Mouse (Mus musculus): ENCODE data around the gene Pigx. TPM values are rescaled to one million over a fixed set of nuclear protein-coding genes. Genes with fewer than 3 reads are reported as not detected.

Pigx gene
- 88.9 and 95.6 TPM in 2 replicates for polyA plus RNA-seq (2015; fragmentation: Nextera tagmentation; extraction: Ambion mirVana)

DNA sequence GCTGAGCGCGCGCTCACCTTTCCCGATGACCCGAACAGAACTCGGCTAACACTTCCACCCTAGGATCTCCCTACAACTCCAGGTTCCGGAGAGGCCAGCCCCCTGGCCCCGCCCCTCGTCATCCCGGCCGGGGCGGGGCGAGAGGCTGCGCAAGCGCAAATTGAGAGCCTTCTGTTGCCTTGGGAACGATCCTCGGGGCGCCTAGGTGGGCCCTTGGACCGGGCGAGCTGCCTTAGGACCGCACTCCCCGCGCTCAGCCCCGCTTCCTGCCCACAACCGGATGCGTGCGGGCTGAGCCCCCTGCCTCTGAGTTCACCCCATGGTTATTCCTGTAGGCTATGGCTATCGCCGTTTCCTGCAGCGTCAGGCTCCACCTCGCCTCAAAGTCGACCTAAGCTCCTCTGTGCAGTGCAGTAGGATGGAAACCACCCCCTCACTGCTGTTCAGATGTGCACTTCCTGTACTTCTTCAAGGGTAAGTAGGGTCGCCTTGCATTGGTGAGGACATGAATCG is at the start of gene Pigx, which contains the start of gene Cep19:
Gene Pigx, minus strand, starts transcription at position 103 of the 513 bp plus-strand sequence.
Gene Cep19, plus strand, starts transcription at position 163 of the 513 bp plus-strand sequence.
- 0% methylated on average over 34 of the region's 34 CpGs for WGBS
- Histone ChIP-seq H3K27me3 (no peaks in the 10 kb centered on the region), H3K36me3 (peaks cover 16% of the 10 kb centered on the region; the same call in 1 of the 2 replicates), H3K27ac (peak within 1 kb of the TSS; percentile 83), H3K9me3 (no peaks in the 10 kb centered on the region), H3K9ac (peak within 1 kb of the TSS; percentile 75), H3K4me3 (peak within 1 kb of the TSS; percentile 70), H3K4me1 (peaks cover 18% of the 10 kb centered on the region), H3K4me2 (peak within 1 kb of the TSS; percentile 78)
- ATAC-seq (ENCODE audit: borderline replicate concordance, extremely low read depth, low FRiP score, low TSS enrichment): peak; percentile 95

DNA sequence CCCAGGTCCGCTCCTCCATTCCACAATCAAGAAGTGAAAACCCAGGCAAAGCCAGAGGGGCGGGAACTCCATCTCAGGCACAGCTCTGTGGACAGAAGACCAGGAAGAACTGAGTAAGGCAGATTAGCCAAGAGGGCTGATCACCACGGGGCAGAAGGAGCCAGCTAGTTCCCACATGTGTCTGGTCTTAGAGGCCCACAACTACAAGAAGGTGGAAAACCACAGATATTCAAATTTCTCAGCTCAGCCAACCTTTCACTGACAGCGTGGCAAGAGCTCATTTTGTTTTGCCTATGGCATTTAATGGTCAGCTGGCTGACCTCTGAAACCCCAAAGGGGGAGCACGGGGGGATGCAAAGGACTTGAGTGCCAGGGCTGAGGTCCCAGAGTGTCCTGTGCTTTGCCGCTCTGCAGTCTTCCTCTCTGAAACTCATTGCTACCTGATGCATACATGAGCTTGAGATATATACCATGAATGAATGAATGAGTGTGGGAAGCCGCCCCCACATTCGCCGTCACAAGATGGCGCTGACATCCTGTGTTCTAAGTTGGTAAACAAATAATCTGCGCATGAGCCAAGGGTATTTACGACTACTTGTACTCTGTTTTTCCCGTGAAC is 48.2 kb upstream of the Pigx start:
- no peaks in the 10 kb centered on the region for H3K9me3 ChIP-seq
- no peaks in the 10 kb centered on the region for H3K4me1 ChIP-seq
- ATAC-seq (ENCODE audit: borderline replicate concordance, extremely low read depth, low FRiP score, low TSS enrichment): no peak
- peaks cover 33% of the 10 kb centered on the region for H3K36me3 ChIP-seq
- no peak overlapping the region for H3K9ac ChIP-seq
- H3K27ac ChIP-seq: no peak overlapping the region
- no peak overlapping the region for H3K4me3 ChIP-seq
- H3K27me3 ChIP-seq: no peaks in the 10 kb centered on the region
- H3K4me2 ChIP-seq: 0 out of 2 replicates have a peak overlapping the region, but pooled peaks have one; percentile 26
- 67% methylated on average over 11 of the region's 13 CpGs for WGBS

DNA sequence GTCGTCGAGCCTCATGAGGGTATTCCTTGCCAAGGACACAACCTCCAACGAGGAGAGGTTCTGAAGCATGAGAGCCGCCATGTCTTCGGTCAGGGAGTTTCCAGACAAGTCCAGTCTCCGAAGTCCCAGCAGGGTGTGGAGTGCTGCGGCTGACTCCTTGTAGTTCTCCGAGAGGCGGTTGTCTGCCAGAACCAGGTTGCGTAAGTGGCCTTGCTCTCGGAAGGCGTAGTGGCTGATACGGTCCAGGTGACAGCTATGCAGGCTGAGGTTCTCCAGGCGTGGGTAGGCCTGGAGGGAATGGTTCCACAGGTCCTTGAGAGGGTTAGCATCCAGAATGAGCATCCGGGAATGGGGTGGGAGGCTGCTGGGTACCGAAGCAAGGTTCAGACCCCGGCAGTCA is 45.1 kb upstream of the Pigx start:
- ATAC-seq (ENCODE audit: borderline replicate concordance, extremely low read depth, low FRiP score, low TSS enrichment): no peak
- Histone ChIP-seq H3K9ac (no peak overlapping the region), H3K9me3 (no peaks in the 10 kb centered on the region), H3K4me1 (no peaks in the 10 kb centered on the region), H3K4me2 (no peak overlapping the region), H3K36me3 (peaks cover 39% of the 10 kb centered on the region), H3K27me3 (no peaks in the 10 kb centered on the region), H3K27ac (no peak overlapping the region), H3K4me3 (no peak overlapping the region)
- 92% methylated on average over 17 of the region's 17 CpGs for WGBS

DNA sequence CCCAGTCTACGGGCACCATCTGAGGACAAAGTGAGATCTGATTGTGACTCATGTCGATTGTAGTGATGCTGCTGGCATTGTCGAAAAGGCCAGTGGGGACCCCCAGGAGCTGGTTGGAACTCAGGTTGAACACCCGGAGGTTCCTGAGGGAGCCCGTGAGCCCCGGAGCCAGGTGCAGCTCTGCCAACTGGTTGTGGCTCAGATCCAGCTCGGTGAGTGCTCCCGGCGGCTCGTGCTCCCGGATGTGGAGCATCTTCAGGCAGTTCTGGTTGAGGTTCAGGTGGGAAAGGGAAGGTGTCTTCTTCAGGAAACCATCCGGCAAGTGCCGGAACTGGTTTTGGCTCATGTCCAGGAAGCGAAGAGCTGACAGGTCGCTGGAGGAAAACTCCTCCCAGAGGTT is 44.2 kb upstream of the Pigx start:
- H3K27ac ChIP-seq: no peak overlapping the region
- no peaks in the 10 kb centered on the region for H3K9me3 ChIP-seq
- no peaks in the 10 kb centered on the region for H3K27me3 ChIP-seq
- H3K9ac ChIP-seq: no peak overlapping the region
- H3K36me3 ChIP-seq: peaks cover 39% of the 10 kb centered on the region
- H3K4me2 ChIP-seq: no peak overlapping the region
- H3K4me1 ChIP-seq: no peaks in the 10 kb centered on the region
- ATAC-seq (ENCODE audit: borderline replicate concordance, extremely low read depth, low FRiP score, low TSS enrichment): no peak
- 92% methylated on average over 15 of the region's 15 CpGs for WGBS
- no peak overlapping the region for H3K4me3 ChIP-seq

DNA sequence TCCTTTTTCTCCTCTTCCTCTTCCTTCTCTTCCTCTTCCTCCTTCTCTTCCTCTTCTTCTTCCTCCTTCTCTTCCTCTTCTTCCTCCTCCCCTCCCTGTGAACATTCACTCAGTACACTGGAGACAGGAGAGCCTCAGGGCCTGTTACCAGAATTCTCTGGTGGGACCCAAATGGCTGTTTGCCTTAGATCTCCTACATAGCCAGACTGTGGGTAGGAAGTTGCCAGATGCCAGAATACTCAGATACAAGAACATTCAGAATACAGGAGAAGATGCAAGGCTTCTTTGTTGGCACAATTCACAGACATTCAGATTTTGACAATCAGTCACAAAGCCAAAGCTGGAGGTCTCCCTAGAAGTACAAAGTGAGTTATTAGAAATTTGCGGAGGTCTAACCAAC is 39.4 kb upstream of the Pigx start:
- 63% methylated on average over 1 of the region's 1 CpGs for WGBS
- H3K4me3 ChIP-seq: no peak overlapping the region
- no peaks in the 10 kb centered on the region for H3K27me3 ChIP-seq
- no peak for ATAC-seq (ENCODE audit: borderline replicate concordance, extremely low read depth, low FRiP score, low TSS enrichment)
- H3K9me3 ChIP-seq: no peaks in the 10 kb centered on the region
- no peak overlapping the region for H3K9ac ChIP-seq
- no peaks in the 10 kb centered on the region for H3K4me1 ChIP-seq
- no peak overlapping the region for H3K4me2 ChIP-seq
- peaks cover 17% of the 10 kb centered on the region for H3K36me3 ChIP-seq
- no peak overlapping the region for H3K27ac ChIP-seq

DNA sequence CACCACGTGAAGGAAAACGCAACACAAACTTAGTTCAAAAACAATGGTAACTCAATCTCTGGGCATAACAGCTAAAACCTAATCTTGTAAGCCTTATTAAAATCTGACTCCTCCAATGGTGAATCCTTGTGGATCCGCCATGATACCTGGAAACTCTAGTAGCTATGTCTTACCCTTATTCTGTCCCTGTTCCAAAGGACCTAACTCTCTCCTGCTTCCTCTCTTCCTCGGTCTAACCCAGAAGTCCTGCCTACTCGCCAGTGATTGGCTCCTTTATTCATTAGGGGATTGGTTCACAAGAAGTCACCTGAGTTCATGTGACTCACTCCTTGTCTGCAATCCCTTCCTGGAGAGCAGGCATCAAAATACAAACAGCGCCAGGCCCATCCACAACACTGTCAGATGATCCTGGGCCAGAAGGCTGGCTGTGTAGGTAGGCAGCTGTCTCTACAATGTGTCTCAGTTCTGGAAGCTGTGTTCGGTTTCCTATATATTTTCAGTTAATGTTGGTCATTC is 36.4 kb upstream of the Pigx start:
- no peak overlapping the region for H3K4me2 ChIP-seq
- H3K27ac ChIP-seq: no peak overlapping the region
- no peaks in the 10 kb centered on the region for H3K27me3 ChIP-seq
- no peaks in the 10 kb centered on the region for H3K36me3 ChIP-seq
- no peaks in the 10 kb centered on the region for H3K9me3 ChIP-seq
- no peak for ATAC-seq (ENCODE audit: borderline replicate concordance, extremely low read depth, low FRiP score, low TSS enrichment)
- 76% methylated on average over 7 of the region's 7 CpGs for WGBS
- no peak overlapping the region for H3K9ac ChIP-seq
- no peaks in the 10 kb centered on the region for H3K4me1 ChIP-seq
- no peak overlapping the region for H3K4me3 ChIP-seq

DNA sequence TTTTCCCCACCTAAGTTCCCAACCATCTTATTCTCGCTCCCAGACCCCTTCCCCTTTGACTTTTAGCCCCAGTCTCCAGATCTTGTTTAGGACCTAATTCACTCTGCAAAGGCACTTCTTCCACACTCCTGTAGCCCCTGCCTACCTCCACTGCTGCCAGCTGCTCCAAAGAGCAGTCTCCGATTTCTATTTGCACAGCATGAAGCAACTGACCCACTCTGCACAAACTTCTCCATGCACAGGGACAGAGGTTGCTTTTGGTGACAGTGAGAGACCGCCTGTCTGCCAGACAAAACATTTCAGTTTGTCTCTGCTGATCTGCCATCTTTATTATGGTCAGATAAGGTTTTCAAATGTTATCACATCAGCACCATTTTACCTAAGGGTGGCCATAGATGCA is 33.6 kb upstream of the Pigx start:
- no peak overlapping the region for H3K9ac ChIP-seq
- WGBS: 67% methylated on average over 3 of the region's 3 CpGs
- H3K4me3 ChIP-seq: no peak overlapping the region
- no peak overlapping the region for H3K27ac ChIP-seq
- no peaks in the 10 kb centered on the region for H3K4me1 ChIP-seq
- no peak overlapping the region for H3K4me2 ChIP-seq
- no peaks in the 10 kb centered on the region for H3K27me3 ChIP-seq
- no peak for ATAC-seq (ENCODE audit: borderline replicate concordance, extremely low read depth, low FRiP score, low TSS enrichment)
- no peaks in the 10 kb centered on the region for H3K9me3 ChIP-seq
- no peaks in the 10 kb centered on the region for H3K36me3 ChIP-seq

DNA sequence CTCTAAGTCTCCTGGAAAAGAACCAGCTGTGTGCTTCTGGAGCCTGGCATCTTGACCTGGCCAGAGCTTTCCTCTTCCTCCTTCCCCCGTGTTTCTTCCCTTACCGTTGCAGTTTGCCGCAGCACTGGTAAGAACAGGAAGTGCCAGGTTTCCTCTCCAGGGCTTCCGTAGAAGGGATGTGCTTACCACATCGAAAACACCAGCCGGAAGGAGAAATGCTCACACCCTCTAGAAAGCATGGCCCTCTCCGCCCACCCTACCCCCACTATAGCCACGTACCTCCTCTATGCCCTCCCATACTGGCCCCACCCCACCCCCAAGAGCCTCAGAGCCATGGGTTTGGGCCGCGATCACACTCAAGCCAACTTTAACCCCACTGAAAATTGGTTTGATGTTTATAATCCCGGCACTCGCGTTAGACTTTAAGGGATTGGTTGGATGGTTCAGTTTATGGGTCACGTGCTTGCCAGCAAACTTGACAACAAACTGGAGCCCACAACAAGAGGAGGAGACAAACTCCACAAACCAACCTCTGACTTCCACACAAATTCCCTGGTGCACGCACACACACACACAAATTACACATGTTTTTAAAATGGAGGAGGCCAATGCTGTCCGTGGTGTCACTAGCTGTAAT is 30.8 kb upstream of the Pigx start:
- Histone ChIP-seq H3K36me3 (no peaks in the 10 kb centered on the region), H3K4me1 (no peaks in the 10 kb centered on the region; the same call in 1 of the 2 replicates), H3K4me3 (peak overlapping the region; percentile 9), H3K27me3 (no peaks in the 10 kb centered on the region), H3K4me2 (peak overlapping the region; percentile 37), H3K9ac (no peak overlapping the region), H3K27ac (peak overlapping the region; percentile 43), H3K9me3 (no peaks in the 10 kb centered on the region)
- peak; percentile 79 for ATAC-seq (ENCODE audit: borderline replicate concordance, extremely low read depth, low FRiP score, low TSS enrichment)
- WGBS: 54% methylated on average over 16 of the region's 16 CpGs

DNA sequence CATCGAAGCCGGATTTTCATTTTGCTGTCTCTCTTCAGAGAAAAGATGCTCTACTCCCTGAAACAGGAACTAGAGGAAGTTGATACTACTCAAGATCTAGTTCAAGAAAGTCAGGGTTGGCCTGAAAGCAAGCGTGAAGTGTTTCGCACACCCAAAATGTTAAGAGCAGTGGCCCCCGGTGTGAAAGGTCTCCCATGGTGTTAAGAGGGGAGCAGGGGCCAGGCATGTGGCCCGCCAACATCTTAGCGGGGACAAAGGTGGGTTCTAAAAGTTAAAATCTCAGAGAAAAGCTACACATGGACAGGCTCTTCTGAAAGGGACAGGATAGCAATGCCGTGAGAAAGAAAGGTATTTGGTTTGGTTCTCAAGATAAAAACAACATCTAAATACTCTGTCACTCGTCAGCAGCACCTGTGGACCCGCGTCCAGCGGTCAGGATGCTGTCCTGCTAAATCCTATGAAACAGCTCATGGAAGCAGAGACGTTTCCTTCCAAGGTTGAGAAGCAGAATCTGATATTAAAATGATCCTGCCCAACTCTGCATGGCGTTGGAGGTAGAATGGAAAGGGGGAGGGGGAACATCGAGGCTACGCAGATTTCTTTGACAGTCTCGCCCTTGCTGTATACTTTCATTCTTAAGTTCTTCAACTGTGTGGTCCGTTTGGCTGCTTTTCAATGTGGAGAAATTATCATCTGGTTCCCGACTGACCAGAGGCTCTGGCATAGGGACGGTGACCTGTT is 30.1 kb upstream of the Pigx start:
- H3K4me1 ChIP-seq: peaks cover 4% of the 10 kb centered on the region; the same call in 1 of the 2 replicates
- H3K9ac ChIP-seq: no peak overlapping the region
- H3K27me3 ChIP-seq: no peaks in the 10 kb centered on the region
- peak overlapping the region; percentile 43 for H3K27ac ChIP-seq
- H3K36me3 ChIP-seq: no peaks in the 10 kb centered on the region
- peak overlapping the region; percentile 37 for H3K4me2 ChIP-seq
- H3K9me3 ChIP-seq: no peaks in the 10 kb centered on the region
- 52% methylated on average over 20 of the region's 20 CpGs for WGBS
- peak overlapping the region; percentile 9 for H3K4me3 ChIP-seq
- ATAC-seq (ENCODE audit: borderline replicate concordance, extremely low read depth, low FRiP score, low TSS enrichment): no peak

DNA sequence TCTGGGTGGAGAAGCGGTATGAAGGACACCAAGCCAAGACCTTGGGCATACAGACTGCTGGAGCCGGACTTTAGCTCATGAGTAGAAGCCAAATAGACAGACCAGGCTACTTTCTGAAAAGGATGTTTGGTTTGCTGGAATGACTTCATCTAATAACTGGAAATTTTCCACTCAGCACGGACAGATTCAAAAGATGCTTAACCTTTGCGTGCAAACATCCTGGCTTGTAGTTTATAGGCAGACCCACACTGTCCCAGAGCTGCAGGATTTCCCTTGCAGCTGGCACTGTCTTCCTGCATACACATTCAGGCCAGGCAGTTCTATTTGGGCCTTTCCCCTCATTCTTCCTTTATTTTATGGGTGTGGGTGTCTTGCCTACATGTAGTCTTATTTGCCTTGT is 27.5 kb upstream of the Pigx start:
- 62% methylated on average over 4 of the region's 4 CpGs for WGBS
- Histone ChIP-seq H3K4me3 (no peak overlapping the region), H3K36me3 (no peaks in the 10 kb centered on the region), H3K27me3 (no peaks in the 10 kb centered on the region), H3K4me2 (no peak overlapping the region), H3K9ac (no peak overlapping the region), H3K4me1 (peaks cover 4% of the 10 kb centered on the region; the same call in 1 of the 2 replicates), H3K9me3 (no peaks in the 10 kb centered on the region), H3K27ac (peak overlapping the region; percentile 73)
- ATAC-seq (ENCODE audit: borderline replicate concordance, extremely low read depth, low FRiP score, low TSS enrichment): peak; percentile 58

DNA sequence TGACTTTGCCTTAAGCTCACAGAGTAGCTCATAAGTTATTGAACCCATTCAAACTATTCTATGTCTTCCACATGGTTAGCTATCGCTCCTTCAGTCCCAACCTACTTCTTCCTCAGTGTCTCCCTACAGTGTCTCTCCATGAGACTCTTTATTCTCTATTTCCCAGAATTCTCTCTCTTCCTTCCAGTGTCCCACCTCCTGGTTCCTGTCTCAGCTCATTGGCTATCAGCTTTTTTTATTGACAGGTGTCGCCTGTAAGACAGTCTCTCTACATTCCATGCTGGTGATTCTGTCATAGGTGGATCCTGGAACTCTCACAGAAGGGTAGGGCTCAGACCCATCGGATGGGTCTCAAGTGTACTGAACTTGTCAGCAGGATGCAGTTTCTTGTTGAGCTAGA is 25.8 kb upstream of the Pigx start:
- WGBS: 80% methylated on average over 3 of the region's 3 CpGs
- H3K9ac ChIP-seq: no peak overlapping the region

More for the DNA sequence above, 25.8 kb upstream of the Pigx start:
- Histone ChIP-seq H3K9me3 (no peaks in the 10 kb centered on the region), H3K4me1 (peaks cover 4% of the 10 kb centered on the region; the same call in 1 of the 2 replicates), H3K27ac (peak overlapping the region; percentile 67), H3K36me3 (no peaks in the 10 kb centered on the region), H3K27me3 (no peaks in the 10 kb centered on the region), H3K4me2 (no peak overlapping the region), H3K4me3 (no peak overlapping the region)
- ATAC-seq (ENCODE audit: borderline replicate concordance, extremely low read depth, low FRiP score, low TSS enrichment): no peak

Measured in lung, embryonic 15.5 days (tissue).